Mouse (Mus musculus) G1E (cell line): ENCODE measurements around the gene Il2rb.

Experiments used
- CTCF ChIP-seq: IDR thresholded peaks from 2 replicates; pipeline ENCODE4 v1.5.1; 2012; ENCODE audit warnings: low read depth, low read length, inconsistent platforms, mixed read lengths
- TAL1 ChIP-seq: conservative IDR thresholded peaks from 2 replicates; pipeline ENCODE4 v1.6.1; 2012; ENCODE audit warnings: low read depth, low read length, inconsistent platforms, mixed read lengths

- TF ChIP-seq CTCF, result no peak
- no peak for TF ChIP-seq TAL1
Measured at GRCm38 (mm10) chr15:78515759-78516158, 20.7 kb upstream of the Il2rb start.
